Mouse (Mus musculus): Measurements from ENCODE around the gene Esr1.
"Not testable (repeated sequence)": the region's sequence is repeated elsewhere in the genome, so short reads cannot be mapped to it uniquely, and the experiment has no call there.

Gene Esr1

GRCm38 (mm10) chr10:4620596-4621504 is 9.5 kb downstream of the Esr1 start:
- DNase-seq (ENCODE audit: low spot score in 2 of 2): no peak

- no peak for DNase-seq (ENCODE audit: low spot score in 2 of 2)
Measured at GRCm38 (mm10) chr10:4621505-4621815, 10.1 kb downstream of the Esr1 start.

- no peak for DNase-seq (ENCODE audit: low spot score in 2 of 2)
Measured at GRCm38 (mm10) chr10:4623319-4623718, 11.9 kb downstream of the Esr1 start.

DNA sequence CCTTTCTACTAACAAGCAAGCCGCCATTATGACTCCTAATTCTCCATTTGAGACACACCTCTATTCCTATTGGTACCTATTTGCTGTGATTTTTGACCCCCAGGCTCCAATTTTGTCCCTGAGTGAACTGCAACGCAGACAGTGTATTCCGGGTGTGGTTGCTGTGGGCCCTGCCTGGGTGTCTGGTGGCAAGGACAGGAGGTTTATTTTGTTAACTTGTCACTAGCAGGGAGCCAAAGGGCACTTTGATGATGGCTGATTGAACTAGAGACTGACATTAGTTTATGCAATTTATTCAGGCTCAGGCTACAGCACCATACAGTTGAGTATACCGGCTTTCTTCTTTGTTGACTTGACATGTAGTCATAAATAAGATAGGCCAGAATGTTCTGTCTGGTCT is 13.2 kb downstream of the Esr1 start:
- no peak for DNase-seq (ENCODE audit: low spot score in 2 of 2)

- DNase-seq (ENCODE audit: low spot score in 2 of 2): no peak
Measured at GRCm38 (mm10) chr10:4625300-4625699, 13.9 kb downstream of the Esr1 start.

DNA sequence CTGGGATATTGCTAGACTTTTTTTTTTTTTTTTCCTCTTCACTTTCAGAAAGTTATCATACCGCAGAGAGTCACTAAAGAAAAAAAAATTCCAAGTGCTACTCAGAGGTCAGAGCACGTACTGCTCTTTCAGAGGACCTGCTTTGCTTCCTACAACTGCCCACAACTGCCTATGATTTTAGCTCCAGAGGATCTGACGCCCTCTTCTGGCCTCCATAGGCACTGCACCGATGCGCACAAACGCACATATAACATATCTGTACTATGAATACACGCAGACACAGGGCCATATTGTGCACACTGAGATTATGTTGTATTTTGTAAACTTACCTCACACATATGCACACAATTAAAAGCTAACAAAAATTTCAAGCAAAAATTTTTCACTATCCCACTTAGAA is 15.0 kb downstream of the Esr1 start:
- no peak for DNase-seq (ENCODE audit: low spot score in 2 of 2)

GRCm38 (mm10) chr10:4626996-4627395 is 15.6 kb downstream of the Esr1 start:
- DNase-seq (ENCODE audit: low spot score in 2 of 2): no peak

DNA sequence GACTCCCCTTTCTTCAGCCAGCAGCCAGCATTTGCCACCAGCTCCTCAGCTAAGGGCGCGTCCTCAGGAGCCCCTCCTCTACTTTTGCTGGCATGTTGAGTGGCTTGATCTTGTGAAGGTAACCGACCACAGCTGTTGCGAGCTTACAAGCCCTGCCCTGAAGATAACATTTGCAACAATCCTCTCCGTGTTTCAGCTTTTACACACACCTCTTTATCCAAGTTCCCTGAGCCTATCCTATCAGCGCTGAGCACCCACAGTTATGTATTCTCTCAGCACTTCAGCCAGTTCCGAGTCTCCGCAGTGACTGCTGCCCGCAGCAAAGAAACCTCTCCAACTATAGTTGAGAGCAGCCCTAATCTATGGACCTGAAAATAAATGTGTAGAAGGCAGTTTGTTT is 16.0 kb downstream of the Esr1 start:
- DNase-seq (ENCODE audit: low spot score in 2 of 2): no peak

DNA sequence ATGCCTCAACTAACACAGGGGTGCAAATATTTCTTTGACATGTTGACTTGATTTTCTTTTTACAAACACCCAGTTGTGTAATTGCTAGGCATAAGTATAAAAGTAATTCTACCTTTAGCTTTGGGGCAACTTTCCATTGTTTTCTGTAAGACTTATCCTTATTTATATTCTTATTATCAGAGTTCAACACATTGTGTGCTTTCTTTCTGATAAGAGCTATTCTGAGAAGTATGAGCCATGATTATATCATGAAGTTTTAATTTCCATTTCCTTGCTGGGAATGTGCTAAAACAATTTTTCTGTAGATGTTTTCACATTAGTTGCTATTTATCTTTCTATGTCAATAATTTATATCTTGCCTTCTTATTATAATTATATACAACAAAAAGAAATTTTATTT is 17.9 kb downstream of the Esr1 start:
- DNase-seq (ENCODE audit: low spot score in 2 of 2): no peak

- peak in 1 of 2 experiments; percentile 32 for DNase-seq (ENCODE audit: low spot score in 2 of 2)
Measured at GRCm38 (mm10) chr10:4632211-4632704, 20.9 kb downstream of the Esr1 start.

DNA sequence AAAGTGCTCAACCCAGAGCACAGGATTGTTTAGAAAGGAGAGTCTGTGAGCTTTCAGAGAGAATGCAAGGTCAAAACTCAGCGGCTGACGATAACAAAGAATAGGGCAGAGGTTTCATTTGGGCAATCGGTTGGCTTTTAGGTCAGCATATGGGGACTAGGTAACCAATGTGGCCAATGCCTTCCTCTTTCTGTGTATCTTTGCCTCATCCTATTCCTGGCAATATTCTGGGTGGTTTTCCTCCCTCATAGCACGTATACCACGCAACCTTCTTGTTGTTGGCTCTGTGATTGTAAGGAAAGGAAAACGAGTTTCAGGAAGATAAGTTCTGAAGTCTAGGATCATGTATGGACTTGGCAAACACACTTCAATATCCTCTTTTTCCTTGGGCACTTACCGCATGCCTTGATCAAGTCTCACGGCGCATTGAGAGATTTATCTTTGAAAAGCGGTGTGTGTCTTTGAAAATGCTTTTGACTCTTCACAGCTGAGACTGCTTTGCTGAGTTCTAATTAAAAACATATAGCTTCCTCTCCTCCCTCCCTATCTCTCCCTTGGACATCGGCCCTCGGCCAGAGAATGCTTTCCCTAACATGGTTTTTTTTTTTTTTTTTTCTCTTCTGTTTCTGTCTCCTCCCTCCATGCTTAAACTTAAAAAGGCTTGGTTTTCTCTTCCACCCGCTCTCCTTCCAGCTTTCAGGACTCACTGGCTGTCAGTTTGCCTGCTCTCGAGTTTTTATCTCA is 22.1 kb downstream of the Esr1 start:
- peak in 1 of 2 experiments; percentile 17 for DNase-seq (ENCODE audit: low spot score in 2 of 2)

GRCm38 (mm10) chr10:4635740-4636139 is 24.3 kb downstream of the Esr1 start:
- DNase-seq (ENCODE audit: low spot score in 2 of 2): peak in 1 of 2 experiments; percentile 52

DNA sequence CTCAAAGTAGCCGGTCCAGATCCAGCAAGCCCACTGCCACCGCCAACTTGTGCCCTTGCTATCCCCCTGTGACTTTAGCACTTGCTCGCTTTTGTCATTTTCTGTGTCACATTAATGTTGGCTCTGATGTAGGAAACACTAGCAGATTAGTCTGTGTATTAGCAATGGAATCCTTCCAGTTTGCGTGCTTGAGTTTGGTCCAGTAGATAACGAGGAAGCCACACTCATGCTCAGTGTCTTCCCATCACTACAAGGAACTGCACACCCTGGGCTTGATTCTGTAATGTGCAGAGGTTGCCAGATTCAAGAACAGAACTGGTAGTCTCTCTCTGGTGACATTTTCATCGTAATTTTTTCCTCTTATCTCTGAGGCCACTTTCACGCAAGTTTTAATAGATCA is 34.7 kb downstream of the Esr1 start:
- no peak for DNase-seq (ENCODE audit: low spot score in 2 of 2)

DNA sequence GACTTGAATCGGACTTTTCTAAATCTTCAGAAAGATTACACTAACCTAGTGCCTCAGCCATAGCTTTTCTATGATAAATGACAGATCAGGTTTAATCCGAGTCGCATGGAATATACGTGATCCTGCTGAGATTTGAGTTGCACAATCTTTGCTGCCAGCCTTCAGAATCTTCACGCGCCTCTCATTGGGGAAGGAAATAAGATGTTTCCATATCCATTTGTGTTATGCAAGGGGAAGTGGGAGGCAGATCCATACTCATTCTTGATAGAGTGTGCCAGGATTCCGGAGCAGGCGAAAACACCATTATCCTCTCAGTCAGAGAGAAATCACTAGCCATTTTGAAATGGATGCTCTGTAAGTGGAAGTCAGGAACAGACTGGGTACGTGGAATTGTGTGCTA is 35.5 kb downstream of the Esr1 start:
- no peak for DNase-seq (ENCODE audit: low spot score in 2 of 2)

GRCm38 (mm10) chr10:4665380-4665779 is 54.0 kb downstream of the Esr1 start:
- DNase-seq (ENCODE audit: low spot score in 2 of 2): no peak

DNA sequence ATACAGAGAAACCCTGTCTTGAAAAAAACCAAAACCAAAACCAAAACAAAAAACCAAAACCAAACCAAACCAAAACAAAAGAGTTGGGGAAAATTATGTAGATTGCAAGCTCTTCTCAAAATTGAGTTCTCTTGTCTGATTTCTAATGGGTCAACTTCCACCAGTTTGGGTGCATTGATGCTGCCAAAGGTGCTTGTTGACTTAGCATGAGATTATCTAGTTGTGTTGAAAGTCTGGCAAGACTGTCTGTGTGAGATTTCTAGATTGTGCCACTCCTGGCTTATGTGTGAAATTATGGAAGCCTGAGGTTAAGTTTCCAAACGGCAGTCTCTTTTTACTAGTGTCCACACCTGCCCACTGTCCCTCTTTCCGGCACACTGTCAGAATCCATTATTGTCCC is 55.6 kb downstream of the Esr1 start:
- DNase-seq (ENCODE audit: low spot score in 2 of 2): peak in 1 of 2 experiments; percentile 16

DNA sequence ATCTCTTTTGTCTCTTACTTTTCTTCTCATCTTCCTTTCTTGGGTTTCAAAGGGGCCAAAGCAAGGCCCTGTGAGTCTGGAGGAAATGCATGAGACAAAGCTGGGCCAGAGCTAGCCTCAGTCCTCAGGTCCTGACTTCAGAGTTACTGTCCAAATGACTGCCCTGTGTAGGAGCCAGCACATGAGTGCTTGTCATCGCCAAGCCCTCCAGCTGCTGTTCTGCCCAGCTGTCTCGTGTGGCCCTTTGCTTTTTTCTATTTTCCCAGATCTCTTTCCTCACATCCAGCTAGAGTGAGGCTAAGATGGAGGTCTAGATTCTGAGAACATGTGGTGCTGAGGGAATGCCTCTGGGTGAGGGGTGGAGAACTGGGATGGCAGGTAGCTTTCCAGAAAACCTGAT is 58.7 kb downstream of the Esr1 start:
- no peak for DNase-seq (ENCODE audit: low spot score in 2 of 2)

DNA sequence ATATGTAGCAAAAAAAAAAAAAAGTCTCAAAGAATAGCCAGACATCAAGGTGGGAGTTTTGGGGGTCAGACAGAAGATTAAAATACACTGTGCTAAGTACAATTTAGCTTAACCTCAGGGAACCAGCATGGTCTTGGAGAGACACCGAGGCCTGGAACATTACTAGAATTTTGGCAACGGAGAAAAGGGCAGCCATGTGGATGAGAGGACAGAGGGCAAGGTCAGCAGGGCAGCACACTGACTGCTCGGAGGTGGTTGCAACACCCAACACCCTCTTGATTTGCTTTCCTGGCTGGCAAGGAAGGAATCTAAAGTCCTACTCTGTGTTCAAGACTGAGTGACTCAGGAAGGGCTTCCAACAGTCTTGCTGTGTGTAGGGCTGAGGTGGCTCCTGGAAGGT is 60.5 kb downstream of the Esr1 start:
- no peak for DNase-seq (ENCODE audit: low spot score in 2 of 2)

DNA sequence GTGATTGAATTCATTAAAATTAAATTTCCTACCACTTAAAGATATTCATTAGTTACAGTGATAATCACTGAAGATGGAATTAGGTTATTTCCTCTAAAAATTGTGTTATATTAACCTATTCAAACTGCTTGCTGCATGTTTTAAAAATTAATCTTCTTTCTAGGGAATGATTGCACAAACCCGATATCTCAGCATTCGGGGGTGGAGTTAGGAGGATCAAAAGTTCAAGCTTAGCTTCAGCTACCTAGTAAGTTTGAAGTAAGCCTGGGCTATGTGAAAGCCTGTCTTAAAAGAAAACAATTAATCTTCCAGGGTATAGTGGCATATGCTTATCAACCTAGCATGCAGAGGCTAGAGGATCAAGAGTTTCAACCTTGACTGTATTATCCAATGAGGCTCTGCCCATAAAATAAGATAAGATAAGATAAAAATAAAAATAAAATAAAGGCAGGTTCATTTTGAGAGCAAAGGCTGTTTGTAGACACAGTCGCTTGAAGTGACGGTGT is 62.0 kb downstream of the Esr1 start:
- no peak for DNase-seq (ENCODE audit: low spot score in 2 of 2)

DNA sequence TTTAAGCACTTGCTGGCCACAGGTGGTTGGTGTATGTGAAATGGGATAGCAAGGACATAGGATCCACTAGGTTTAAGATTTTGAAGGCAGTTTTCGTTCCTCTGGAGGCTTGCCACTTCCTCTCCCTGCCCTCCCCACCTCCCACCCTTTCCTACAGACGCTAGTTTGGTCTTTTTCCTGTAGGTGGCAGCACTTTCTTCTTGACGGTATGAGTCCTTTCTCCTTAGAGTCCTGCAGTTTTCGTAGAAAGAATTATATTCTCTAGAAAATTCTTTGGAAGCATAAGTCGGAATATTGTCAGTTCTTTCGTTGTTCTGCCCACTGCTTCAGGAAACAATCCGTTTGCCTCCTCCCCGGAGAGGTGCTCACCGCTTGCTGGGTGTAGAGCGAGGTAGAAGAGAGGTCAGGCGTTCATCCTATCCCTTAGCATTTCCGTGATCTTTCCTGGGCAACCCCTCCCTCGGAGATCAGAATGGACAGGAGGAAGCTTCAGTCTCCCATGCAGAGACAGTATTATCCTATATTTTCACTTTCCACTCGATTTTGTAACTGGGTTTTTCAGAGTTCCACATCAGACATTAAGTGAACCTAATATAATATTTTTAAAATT is 63.7 kb downstream of the Esr1 start:
- not testable (repeated sequence) for DNase-seq (ENCODE audit: low spot score in 2 of 2)

DNA sequence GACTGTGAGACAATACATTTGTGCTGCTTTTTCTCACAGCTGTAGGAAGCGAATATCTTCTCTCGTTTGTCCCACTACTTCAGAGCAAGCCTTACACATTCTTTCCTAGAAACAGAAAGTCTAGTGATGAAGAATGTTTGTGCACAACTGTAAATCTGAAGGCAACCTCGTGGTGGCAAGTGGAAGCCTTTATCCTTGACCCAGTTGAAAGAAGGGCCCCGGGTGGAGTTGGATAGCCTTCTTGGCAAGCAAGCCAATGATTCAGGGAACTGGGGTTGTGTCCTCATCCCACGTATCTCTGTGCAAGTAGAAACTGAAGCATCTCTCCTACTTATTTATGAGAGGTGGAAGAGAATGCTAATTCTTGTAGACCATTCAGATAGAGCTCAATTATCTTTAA is 71.7 kb downstream of the Esr1 start:
- DNase-seq (ENCODE audit: low spot score in 2 of 2): no peak

DNA sequence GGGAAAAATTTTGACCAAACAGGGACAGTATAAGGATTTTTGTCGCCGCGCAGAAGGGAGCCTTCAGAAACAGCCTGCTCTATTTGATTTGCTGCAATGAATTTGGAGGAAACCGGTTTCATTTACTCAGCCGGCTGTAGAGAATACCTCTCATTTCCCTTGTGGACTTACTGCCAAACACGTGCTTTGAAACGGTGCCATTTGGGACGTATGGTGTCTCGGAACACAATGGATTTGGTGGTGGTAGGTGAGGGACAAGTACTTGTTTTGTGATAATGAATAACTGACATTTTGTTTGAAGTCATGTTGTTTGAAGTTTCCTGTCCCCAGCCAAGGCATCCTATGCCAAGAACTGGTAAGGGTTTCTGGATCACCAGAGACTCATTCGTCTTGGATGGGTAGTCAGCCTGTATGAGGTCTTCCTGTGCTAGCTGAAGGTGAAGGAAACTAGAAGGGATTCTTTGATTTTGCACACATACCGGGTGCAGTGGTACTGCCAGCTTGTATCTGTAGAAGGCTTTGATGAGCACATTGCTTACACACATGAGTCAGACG is 72.4 kb downstream of the Esr1 start:
- DNase-seq (ENCODE audit: low spot score in 2 of 2): no peak
